Mouse (Mus musculus) layer of hippocampus, postnatal 36 days (tissue): ENCODE results near the gene Tmem50b. TPM values are rescaled to one million over a fixed set of nuclear protein-coding genes. Genes with fewer than 3 reads are reported as not detected.
"Not testable (repeated sequence)": the region's sequence is repeated elsewhere in the genome, so short reads cannot be mapped to it uniquely, and the experiment has no call there.

ENCODE experiments used
- DNase-seq, 2 experiments: peaks; one replicate each; pipeline ENCODE4 v3.0.0; 2022
- total RNA-seq, 2 experiments: library from RNA; stranded (reverse); gene quantifications; 2 replicates each; pipeline ENCODE4 v1.2.3; 2021

Tmem50b gene
- 100 to 1,000 TPM; 115 to 124 TPM for total RNA-seq

DNA sequence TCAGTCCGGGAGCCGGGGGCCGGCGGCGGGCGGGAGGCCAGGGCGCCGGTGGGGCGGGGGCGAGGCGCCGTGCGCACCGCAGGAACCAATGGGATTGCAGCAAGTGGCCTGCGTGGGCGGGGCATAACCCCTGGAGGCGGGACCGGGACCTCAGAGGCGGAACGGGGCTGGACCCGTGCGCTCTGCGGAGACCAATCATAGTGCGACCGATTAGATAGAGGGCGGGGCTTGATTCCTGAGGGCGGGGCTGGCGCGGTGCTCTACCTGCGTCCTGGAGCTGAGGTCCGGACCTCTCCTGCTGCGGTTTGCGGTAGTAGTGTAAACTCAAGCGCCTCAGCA lies at the start of gene Tmem50b:
Gene Tmem50b (minus strand): TSS at position 129 of the 339 bp plus-strand sequence.
- peak; percentile 99 for DNase-seq

DNA sequence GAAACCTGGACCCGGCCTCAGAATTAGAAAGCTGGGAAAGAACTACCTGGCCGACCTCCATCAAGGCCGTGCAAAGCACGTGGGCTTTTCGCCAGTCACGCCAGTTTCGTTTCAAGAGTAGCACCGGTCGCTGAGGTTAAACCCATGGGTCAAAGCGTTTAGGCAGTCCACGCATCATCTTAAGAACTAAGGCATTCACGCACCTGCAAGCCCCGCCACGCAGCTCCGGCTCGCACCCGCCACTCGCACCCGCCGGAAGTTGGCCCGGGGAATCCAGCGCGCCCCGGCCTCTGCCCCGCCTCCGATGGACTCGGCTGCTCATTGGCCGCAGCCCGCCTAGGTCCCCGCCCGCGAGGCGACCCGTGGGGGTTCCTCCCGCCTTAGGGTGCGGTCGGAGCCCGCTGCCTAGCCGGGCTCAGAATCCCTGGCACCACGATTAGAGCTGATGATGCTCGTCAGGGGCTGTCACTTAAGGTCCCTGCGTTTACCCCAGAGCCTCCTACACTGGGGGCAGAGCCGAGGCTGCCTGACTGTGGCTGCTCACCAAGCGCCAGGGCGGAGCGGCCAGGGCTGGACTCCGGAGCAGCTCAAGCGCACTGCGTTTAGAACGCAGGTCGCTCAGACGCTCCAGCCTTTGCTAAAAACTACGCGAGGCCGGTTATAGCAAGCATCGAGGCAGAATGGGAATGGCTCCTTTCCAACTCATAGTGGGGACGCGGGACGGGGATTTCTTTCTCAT lies 49.2 kb upstream of the Tmem50b start, which contains the start of gene Gart:
Gene Gart (minus strand): TSS at position 272 of the 739 bp plus-strand sequence.
- DNase-seq: peak; percentile 93 to 94

DNA sequence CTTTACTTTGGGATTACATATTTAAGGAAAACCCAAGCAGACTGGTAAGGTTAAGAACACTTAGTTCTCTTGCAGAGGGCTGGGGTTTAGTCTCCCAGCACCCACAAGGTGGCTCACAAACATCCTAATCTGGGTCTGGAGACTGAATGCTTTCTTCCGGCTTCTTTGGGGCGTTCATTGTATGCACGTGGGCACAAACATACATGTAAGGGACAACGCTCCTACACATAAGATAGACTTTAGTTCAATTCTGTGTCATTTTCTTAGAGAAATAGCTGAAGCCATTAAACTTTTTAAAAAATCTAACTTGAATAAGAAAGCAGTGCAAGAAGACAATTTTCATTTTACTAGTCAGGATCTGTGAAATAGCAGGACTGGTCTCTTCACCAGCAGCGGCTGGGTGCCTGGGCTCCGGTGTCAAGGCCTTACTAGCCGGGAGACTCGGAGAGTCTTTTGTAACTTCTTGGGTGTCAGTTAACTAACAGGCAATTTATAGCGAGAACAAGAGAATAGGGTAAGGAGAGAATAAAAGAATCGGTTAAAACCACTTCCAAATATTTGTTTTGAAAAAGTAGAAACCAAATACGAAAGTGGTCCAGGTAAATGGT lies 48.5 kb upstream of the Tmem50b start:
- DNase-seq: no peak

DNA sequence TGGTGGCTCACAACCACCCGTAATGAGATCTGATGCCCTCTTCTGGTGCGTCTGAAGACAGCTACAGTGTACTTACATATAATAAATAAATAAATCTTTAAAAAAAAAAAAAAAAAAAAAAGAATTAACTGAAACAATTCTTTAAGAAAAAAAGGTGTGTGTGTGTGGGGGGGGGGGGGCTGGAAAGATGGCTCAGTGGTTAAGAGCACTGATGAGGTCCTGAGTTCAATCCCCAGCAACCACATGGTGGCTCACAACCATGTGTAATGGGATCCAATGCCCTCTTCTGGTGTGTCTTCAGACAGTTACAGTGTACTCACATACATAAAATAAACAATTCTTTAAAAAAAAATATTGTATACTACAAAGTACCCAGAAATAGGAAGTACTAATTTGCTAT lies 47.8 kb upstream of the Tmem50b start:
- not testable (repeated sequence) for DNase-seq

DNA sequence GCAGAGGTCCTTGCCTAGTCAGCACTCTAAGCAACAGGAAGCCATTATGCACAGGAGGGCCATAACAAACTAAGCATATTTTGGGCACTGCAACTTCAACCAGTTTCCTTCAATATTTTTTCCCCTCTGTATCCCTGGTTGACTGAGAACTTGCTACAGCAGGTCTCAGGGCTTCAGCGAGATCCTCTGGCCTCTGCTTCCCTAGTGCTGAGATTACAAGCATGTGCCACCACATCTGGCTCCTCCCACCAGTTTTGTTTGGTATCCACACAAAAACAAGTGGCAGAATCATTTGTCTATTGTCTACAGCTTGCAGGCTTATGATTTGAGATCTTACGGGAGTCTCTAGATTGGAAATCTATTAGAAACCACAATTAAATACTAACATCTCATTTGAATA lies 47.3 kb upstream of the Tmem50b start:
- no peak for DNase-seq

DNA sequence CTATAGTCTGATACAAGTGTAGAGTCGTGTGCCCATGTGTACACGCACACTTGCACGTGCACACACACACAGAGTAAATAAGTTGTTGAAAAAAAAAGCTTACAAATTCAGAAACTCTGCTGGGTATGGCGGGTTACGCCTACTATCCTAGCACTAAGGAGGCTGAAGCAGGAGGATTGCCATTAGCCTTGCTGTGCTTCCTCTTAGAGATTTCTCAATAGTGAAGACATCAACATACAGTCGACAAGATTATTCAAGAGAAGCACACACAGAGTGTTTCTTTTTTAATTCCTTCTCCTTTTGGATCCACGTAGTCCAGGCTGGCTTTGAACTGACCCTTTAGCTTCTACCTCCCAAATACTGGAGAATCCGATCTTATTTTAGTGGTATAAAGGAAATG lies 42.6 kb upstream of the Tmem50b start:
- no peak for DNase-seq

DNA sequence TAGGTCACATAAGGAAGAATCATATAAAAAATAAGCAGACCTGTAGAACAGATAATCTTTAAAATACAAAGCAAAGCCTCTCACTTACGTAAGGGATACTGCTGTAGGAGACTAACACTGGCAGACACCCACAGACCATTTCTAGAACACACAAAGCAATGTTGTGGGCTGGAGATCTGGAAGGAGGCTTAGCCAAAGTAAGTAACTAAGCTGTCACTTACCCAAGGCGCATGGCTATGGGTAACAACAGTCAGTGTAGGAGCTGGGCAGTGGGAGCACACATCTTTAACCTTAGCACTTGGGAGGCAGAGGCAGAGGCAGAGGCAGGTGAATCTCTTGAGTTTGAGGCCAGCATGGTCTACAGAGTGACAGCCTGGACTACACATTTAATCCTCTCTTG lies 42.0 kb upstream of the Tmem50b start:
- DNase-seq: no peak

DNA sequence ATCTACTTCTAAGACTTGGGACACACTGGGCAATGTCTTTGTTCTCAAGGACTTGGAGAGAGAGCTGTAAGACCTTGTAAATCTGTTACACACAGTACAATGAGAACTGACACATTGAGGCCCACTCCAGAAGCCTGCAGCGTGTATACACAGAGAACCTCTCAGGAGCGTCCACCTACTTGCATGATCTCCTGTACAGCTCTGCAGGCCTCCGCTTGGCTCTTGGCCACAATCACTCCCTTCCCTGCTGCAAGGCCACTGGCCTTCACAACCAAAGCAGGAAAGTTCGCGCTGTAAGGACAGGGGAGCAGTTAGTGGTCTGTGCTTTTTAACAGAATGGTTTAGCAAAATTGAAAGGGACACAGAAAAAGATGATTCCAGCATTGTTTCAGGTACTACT lies 41.6 kb upstream of the Tmem50b start:
- DNase-seq: no peak

DNA sequence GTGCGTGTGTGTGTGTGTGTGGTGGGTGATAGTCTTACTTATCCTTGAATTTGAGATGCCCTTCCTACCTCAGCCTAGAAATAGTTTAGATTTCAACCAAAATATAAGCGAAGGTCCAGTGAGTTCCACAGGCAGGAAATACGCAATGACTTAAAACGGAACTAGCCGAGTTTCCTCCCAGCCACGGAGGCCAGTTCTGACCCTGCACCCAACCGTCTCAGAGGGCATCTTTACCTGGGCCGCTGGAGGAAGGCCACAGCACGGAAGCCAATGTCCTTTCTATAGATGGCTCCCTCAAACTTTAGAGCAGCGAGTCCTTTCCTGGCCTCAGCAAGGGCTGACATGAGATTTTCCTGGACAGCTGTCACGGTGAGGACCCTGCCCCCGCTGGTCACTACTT lies 36.0 kb upstream of the Tmem50b start:
- no peak for DNase-seq

DNA sequence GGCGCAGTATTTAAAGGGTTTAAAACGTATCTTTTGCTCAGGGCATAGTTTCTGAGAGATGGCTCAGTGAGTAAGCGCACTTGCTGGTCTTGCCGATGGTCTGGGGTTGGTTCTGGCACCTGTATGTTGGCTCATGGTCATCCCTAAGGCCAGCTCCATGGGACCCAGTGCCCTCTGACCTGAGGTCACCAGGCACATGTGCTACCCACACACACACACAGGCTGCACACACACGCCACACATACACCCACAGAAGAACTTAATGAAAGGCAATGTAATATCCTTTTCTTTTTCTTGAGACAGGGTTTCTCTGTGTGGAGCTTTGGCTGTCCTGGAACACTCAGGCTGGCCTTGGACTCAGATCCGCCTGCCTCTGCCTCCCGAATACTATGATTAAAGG lies 35.3 kb upstream of the Tmem50b start:
- no peak for DNase-seq

DNA sequence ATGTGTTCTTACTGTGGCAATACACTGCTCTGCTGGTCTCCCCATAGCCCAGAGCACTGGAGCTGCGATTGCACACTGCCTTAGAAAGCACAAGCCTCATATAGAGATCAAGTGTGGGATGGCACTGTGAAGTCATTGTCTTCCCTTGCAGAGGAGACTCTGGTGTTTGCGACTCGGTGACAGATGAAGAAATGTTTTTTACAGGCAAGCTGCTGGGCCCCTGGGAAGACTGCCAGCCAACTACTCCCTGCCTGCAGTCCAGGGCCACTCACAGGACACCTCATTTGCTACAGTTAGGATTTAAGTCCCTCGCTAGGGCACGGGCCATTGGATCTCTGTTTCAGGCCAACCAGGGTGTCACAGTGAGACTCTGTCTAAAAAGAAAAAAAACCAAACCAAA lies 34.8 kb upstream of the Tmem50b start:
- no peak for DNase-seq

DNA sequence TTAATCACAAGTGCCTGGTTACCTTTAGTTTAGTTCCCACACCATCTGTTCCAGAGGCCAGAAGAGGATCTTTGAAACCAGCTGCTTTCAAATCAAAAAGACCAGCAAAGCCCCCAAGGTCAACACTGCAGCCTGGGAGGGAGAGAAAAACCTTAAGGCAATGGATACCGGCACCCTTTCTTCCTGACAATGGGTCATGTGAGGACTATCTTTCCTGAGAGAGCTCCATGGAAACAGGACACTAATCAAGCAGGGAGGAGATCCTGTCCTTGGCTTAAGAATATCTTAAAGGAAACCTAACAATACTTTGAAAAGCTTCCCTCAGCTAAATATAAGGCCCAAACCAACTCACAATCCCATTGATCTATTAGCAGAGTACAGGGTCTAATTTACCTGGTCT lies 33.0 kb upstream of the Tmem50b start:
- no peak for DNase-seq

DNA sequence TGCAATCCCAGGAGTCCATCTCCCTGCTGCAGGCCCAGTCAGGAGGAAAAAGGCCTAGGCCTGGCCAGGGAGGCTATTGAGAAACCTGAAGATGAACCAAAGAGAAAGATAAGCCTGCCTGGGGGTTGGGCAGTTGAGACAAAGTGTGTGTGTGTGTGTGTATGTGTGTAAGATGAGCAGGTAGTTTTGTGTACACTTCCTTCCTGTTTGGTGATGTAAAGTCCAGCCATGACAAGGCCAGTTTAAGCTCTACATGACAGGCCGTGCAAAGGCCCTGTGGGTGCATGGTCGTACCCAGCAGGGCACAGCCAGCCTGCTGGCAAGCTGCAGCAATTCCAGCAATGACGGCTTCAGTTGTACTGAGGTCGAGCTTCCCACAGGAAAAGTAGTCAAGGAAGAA lies 32.1 kb upstream of the Tmem50b start:
- DNase-seq: no peak

DNA sequence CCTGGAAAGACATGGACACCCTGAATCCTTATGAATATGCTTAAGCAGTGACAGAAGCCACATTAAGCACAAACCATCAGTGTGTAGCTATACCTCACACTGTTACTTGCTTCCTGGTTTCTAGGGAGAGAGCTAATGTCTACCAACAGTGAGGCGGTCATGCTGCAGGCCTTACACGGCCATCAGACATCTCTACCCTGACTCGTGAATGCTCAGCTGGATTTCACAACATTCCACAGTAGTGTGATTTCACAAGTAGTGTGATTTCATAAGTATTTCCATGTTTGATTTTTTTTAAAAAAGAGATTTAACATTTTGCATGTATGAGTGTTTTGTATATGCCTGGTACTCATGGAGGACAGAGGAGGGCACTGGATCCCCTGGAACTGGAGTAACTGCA lies 31.1 kb upstream of the Tmem50b start:
- DNase-seq: no peak

DNA sequence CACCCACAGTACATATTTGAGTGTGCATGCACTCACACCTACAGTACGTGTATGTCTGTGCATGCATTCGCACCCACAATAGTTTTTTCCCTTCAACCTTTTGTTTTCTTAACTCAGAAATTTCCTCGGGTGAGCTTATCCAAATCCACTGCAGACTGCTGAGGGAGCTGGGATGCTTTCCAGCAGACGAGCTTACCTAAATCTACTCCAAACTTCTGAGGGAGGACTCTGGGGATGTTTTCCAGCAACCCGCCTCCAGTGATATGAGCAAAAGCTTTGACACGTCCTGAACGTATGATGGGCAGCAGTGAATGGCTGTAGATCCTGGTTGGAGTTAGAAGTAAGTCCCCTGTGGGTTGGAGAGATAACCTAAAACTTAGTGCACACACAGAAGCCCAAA lies 30.2 kb upstream of the Tmem50b start:
- no peak for DNase-seq

DNA sequence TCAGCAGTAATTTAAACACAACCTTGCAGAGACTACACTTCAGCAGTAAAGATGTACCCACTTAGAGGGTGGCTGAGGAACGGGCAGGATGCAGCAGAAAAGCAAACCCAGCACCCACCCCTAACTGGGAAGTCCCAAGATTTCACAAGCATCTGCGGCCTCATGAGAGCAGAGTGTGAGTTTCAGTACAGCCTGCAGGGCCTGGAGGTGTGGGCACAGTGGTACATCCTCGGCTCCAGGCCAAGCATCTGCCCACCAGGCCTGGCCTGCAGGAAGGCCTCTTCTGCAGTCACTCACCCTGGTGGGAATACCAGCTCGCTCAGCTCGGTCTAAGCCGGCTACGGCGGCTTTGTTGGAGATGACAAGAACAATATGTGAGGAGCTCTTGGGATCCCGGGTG lies 25.5 kb upstream of the Tmem50b start:
- DNase-seq: no peak

DNA sequence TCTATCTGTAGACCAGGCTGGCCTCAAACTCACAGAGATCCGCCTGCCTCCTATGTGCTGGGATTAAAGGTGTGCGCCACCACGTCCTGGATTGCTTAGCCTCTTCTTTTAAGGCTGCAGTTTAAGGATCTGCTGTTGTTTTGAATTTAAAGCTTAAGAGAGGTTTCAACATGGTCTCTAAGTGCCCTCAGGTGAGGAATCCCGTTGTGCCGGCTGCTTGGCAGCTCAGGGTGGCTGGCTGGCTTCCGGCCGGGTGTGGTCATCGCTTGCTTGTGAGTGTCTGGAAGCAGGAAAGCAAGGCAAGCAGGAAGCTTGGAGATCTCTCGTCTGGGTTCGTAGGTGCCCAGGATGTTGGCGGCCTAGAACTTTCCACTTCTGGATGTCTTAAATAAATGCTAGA lies 23.4 kb upstream of the Tmem50b start:
- no peak for DNase-seq

DNA sequence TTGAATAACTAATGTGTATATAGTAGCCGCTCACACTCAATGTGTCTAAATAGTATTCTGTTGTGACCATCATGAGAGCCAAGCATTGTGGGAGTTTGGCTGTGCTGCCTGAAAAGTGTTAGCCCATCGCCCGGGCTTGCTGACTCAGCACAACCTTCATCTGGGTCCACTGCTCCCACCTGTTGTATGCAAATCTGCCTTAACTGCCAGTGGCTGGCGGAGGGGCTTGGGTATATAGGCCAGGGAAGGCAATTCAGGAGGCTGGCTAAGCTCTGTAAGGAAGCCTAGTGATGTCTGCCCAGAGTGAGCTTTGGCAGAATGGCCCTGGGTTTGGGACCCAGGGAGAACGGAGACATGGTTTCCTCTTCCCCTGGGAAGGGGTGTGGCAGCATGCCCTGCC lies 22.6 kb upstream of the Tmem50b start:
- no peak for DNase-seq

DNA sequence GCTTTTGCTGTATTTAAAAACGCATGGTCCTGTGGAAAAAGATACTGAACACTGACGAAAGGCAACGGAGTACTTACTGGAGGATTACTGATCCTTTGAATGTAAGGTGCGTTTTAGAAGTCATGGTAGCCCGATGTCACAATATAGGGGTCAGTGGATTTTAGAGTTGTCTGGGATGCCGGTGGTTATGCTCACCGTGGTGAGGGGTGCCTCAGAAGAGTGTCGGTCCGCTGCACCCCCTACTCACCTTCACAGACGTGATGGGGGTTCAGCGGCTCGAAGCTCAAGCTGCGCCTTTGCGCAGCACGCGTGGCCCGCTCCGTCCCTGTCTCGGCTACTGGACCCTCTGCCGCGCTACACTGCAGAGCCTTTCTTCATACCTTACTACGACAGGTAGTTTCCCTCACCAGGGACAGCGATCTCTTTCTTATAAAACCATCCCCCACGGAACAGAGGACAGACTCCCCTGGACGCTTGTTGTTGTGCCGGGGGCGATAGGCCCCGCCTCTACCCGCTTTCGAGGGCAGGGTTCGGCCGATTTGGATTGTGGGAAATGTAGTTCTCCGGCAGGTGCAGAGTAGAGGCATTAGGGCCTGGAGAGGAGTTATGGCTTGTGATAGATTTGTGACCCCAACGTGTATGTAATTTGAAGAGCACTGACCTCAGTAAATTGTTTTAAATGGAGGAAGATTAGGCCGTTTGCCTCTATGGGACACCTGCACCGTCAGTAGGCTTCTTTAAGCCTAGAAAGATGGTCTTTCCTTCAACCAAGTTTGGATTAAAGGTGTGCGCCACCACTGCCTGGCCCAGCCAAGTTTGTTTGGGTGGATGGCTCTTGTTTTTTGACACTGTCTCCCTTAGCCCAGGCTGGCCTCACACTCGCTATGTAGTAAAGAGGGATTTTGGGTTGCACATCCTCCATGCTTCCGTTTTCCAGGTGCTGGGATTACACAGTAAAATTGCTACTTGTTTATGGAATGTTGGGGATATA lies 21.2 kb upstream of the Tmem50b start, which contains the start of gene Dnajc28:
Gene Dnajc28 (minus strand): TSS at position 516 of the 991 bp plus-strand sequence.
- DNase-seq: peak; percentile 83 to 86

DNA sequence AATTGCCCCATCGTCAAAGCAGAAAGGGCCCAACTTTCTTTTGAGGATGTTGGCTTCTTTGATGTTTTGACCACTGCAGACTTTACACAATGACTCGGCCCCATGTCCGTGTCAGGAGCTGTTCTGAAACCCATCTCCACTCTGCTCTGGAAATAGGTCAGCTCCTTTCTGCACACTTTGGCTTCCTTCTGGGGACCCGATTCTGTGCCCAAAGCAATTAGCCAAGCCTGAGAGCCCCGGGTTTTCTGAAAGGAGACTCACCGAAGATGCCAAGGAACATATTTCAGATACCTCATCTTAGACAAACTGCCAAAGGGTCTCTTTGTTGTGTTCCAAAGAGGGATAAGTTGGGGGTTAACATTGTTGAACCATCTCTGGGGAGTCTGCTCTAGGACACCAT lies 17.0 kb upstream of the Tmem50b start:
- no peak for DNase-seq

DNA sequence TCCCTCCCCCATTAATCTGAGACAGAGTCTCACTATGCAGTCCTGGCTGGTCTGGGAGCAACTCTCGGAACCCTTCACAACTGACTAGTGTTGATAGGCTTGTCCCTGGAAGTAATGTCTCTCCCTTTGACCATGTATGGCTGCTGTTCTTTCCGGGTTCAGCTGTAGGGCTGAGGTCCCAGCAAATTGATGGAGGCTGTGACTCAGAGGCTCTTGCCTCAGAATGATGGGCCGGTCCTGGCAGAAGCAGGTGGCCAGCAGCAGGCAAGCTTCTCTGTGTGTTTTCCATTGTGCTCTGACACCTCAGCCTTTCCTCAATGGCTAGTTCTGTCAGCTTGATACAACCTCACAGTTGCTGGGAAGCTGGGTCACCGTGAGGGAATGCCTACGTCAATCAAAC lies 14.9 kb upstream of the Tmem50b start:
- DNase-seq: no peak

DNA sequence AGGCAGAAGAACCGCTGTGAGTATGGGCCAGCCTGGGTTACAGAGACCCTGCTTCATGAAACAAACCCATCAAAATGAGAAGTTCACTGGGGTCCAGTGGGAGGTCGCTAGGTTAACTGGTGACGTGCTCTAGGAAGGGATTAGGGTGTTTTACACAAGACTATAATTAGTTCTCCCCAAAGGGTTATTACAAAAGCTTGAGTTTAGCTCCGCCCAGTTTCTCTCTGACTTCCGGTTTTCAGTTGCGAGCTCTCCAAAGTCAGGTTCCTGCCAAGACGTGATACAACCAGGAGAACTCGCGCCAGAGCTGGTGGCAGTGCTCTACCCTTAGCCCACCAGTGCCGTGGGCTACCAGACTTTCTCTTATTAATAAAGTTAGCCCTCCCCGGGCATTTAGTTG lies 13.6 kb upstream of the Tmem50b start:
- DNase-seq: no peak
